Mouse (Mus musculus): ENCODE results near the gene Mettl27.
A peak's percentile ranks its signal among the peaks of the same experiment; 100 is the strongest.
"Not testable (repeated sequence)": the region's sequence is repeated elsewhere in the genome, so short reads cannot be mapped to it uniquely, and the experiment has no call there.

Gene Mettl27

DNA sequence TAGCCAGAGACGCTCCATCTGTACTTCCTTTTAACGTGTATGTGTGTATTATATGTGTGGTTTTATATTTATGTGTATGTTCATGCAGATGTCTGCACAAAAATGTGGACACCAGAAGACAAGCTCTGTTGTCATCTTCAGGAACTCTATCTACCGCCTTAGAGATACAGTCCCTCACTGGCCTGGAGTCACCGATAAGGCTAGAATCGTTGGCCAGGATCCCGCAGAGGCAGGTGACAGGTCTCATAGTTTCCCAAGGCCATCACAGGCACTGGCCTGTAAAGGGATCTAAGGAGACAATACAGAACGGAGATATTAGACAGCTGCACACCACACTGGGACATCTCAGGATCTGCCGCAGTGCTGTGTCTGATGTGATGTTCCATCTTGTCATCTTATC lies 11.1 kb upstream of the Mettl27 start:
- DNase-seq, result no peak

DNA sequence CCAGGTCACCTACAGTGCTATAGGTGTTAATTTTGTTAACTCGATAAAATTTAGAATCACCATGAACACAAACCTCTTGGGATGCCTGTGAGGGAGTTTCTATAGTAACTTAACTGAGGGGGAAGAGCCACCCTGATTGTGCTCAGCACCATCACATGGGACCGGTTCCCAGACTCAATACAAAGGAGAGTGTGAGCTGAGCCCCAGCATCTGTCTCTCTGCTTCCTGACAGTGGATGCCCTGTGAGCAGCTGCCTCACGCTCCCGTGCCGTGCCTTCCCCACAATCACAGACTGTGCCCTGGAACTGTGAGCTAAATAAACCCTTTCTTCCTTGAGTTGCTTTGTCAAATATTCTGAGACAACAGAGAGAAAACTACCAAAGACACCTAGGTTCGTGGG lies 9.0 kb upstream of the Mettl27 start:
- DNase-seq, result no peak

DNA sequence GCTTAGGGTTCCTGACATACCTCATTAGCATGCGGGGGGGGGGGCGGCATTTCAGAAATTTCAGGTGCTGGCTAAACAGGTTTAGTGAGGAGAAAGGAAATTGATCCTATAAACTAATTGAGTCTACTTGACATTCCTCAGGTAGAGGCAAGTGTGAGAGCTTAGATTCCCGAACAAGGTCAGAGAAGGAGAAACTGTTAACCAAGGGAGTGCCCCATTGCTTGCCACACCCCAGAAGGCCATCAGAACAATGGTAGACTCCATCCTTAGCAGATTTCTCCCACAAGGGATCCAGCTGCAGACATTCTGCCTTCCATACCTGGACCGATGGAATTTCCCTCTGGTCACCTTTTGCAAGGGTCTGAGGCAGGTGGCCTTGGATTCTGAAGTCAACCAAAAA lies 5.4 kb upstream of the Mettl27 start:
- DNase-seq, result no peak

DNA sequence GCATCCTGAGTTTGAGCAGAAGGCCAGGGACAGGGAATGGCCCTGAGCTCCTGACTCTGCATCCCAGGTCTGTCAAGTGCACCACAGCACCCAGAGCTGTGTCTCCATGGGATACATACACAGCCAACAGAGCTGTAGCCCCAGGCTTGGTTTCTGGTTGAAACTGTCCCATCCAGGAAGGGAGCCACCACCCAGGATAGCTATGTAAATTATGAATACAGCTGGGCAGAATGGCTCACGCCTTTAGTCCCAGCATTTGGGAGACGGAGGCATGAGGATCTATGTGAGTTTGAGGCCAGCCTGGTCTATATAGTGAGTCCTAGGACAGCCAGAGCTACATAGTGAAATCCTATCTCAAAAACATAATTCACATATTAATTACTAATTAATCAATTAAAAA lies 2.2 kb upstream of the Mettl27 start:
- DNase-seq, result no peak

DNA sequence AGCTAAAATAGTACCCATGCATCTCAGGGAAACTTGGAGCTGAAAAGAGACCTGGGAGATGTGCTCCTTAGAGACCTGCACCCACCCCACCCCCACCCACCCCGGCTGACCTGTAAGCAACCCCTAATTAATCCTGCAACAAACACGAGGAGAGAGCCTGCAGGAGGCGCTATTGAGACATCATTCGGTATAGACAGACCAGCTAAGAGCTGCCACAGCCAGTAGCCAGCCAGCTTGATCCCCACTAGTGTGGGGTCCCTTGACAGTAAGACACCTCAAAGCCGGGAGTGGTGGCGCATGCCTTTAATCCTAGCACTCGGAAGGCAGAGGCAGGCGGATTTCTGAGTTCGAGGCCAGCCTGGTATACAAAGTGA lies 722 bp downstream of the Mettl27 start:
- DNase-seq, result peak; percentile 75 to 83

DNA sequence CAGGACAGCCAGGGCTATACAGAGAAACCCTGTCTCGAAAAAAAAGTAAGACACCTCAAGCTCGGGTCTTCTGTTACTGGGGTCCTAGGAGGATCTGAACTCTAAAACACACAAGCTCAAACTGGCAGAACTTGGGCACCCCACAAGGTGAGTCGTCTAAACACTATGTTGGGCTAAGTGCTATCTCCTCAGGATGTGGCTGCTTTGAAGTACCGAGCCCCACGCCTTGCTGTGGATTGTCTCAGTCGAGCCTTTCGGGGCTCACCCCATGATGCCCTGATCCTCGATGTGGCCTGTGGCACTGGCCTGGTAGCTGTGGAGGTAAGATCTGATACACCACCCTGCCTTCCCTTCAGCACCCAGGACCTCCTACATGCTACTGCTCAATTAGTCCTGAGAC lies 1.1 kb downstream of the Mettl27 start:
- no peak for DNase-seq

DNA sequence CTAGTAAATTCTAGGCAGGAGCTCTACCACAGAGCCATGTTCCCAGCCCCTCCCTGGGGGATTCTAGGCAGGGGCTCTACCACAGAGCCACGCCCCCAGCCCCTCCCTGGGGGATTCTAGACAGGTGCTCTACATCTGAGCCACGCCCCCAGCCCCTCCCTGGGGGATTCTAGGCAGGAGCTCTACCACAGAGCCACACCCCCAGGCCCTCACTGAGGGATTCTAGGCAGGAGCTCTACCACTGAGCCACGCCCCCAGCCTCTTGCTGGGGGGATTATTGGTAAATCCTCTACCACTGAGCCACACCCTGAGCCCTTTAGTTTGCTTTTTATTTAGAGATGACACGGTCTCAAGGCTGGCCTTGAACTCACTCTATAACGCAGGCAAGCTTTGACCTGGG lies 1.5 kb downstream of the Mettl27 start:
- not testable (repeated sequence) for DNase-seq

DNA sequence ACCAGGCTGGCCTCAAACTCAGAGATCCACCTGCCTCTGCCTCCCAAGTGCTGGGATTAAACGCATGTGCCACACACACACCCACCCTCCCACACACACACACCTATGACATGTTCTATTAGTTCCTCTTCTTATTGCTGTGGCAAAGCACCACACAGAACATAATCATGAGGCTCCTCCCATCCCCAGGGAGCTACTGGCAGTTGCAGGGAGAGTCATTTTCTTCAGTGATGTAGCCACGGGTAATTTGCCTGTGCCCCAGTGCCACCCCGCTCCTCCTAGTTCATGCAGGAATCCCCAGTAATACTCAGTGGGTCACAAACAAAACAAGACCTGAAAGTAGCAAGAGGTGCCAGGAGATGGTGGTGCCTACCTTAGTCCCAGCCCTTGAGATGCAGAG lies 2.5 kb downstream of the Mettl27 start:
- no peak for DNase-seq

DNA sequence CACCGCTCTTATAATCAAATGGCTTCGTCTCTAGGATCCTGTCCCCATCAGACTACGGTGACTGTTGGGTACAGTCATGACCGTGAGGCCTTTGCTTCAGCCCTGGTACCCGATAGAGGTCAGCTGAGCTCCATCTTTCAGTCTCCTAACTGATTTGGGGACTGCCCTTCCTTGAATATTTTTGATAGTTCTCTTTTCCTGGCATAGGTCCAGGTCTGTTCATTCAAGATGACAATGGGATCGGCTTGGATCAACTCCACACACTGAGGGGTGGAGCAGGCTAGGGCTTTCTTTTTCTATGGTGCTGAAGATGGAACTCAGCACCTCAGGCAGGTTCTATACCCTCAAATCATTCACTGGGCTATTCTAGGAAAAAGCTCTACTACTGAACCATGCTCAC lies 3.9 kb downstream of the Mettl27 start:
- DNase-seq, result no peak

DNA sequence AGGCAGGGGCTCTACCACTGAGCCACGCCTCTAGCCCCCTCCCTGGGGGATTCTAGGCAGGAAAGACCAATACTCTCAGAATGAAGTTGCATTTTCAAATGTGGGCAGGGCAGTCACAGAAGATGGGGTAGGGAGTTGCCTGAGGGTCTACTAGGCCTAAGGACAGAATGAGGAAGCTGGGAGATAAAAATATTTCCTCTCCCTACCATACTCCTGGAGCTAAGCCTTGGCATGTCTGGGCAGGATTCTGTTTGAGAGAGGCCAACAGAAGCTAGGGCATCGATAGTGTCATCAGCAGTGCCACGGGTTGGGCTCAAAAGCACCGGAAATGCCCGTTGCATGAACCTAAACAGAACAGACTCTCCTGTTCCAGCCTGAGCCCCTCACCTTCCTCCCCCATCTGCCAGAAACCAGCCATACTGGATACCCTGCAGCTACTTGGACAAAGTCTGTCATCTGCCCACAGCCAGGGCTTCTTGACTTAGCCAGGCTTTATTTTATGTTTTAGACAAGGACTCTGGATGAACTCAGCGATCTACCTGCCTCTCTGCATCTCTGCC lies 4.5 kb downstream of the Mettl27 start:
- no peak for DNase-seq

DNA sequence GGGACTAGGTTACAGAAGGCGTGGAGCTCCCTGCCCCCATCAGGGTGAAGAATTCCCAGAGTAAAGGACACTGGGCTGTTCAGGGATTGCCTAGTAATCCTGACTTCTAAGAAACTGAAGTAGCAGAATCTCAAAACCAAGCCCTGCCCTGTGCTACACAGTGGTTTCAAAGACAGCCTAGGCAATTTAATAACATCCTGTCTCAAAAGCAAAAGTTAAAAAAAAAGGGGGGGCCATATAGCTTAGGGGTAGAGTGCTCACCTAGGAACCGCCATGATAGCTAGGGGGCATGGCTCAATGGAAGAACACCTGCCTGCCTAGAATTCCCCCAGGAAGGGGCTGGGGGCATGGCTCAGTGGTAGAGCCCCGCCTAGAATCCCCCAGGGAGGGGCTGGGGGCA lies 6.9 kb downstream of the Mettl27 start:
- no peak for DNase-seq

DNA sequence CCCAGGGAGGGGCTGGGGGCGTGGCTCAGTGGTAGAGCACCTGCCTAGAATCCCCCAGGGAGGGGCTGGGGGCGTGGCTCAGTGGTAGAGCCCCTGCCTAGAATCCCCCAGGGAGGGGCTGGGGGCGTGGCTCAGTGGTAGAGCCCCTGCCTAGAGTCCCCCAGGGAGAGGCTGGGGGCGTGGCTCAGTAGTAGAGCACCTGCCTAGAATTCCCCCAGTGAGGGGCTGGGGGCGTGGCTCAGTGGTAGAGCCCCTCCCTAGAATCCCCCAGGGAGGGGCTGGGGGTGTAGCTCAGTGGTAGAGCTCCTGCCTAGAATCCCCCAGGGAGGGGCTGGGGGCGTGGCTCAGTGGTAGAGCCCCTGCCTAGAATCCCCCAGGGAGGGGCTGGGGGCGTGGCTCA lies 7.4 kb downstream of the Mettl27 start:
- DNase-seq, result not testable (repeated sequence)

DNA sequence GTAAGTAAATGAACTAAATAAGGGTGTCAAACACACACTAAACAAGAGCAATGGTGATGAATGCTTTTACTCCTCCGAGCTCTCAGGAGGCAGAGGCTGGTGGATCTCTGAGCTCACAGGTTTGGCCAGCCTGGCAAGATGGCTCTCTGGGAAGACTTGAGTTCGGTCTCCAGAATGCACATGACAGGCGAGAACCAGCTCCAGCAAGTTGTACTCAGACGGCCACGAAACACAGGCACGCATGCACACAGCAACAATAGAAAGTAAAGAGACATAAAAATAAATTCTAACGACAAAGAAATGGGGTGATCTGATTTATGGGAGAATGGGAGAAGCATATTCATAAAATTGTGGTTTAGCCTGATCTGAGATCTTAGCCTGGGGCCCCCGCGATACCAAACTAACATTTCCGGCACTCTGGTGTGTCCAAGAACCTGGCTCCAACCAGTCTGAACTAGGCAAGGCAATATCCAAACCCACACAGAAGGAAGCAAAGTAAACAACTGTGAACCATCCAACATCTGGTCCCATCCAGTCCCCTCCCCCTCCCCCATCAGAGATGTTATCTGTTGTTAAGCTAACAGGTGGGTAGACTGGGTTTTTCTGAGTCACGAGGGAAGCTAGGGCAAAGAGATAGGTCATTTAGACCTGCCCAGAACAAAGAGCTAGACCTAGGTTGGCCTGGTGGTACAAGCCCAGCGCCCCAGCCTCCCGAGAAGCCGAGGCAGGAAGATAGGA lies 9.5 kb downstream of the Mettl27 start:
- peak in 1 of 2 experiments; percentile 25 for DNase-seq

DNA sequence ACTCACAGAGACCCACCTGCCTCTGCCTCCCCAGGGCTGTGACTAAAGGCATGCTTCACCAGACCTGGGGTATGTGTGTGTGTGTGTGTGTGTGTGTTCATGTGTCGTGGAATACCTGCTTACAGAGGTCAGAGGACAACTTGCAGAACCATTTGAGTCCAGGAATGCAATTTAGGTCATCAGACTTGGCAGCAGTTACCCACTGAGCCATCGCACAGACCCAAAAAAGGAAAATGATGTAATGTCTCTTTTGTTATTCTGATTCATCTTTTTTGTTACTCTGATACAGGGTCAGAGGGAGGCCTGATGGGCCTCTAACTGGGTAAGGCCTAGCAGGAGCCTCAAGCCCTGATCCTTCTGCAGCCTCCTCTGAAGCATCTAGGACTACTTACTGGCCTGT lies 10.6 kb downstream of the Mettl27 start:
- DNase-seq, result no peak

DNA sequence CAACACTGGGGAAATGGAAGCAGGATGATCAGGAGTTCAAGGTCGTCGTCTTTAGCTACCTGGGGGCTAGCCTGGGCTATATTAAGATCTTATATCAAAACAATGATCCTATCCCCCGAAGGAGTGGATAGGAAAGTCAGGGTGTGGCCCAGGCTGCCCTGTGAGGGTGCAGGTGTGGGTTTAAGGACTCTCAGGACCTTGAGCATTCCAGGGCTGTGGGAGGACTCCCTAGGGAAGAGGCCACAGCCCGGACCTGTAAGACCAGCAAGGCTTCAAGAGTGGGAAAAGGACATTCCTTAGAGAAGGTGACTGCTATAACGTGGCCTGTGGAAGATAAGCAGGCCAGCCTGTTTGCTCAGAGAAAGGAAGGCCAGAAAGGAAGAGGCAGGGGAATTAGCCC lies 12.0 kb downstream of the Mettl27 start:
- DNase-seq, result no peak

DNA sequence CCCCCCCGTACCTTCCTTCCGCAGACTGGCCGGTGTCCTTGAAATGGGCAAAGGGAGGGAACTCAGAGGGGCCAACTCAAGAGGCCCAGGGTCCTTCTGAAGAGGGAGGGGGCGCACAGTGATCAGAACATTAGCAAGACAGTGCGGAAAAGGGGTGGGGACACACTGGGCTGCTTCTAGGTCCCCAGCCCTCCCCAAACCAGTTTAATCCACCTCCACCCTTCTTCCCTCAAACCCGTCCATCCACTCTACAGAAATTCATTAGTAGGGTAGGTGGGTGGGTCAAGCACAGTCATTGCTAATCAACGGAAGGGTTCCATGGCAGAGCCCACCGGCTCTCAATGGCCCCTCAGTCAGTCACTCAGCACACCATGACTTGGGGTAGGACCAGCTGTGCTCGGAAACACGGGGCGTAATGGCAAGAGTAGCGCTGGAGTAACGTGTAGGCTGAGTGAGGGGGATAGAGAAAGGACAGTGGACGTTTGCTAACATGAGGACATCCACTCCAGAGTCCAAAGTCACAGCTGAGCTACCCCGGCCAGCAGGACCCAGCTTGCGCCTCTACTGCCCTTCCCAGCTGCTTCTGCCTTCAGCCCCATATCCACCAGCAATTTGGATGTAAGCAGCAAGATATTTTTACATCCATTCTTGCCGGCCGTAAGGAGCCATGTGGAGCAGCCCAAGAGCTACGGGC lies 13.2 kb downstream of the Mettl27 start:
- DNase-seq, result no peak

DNA sequence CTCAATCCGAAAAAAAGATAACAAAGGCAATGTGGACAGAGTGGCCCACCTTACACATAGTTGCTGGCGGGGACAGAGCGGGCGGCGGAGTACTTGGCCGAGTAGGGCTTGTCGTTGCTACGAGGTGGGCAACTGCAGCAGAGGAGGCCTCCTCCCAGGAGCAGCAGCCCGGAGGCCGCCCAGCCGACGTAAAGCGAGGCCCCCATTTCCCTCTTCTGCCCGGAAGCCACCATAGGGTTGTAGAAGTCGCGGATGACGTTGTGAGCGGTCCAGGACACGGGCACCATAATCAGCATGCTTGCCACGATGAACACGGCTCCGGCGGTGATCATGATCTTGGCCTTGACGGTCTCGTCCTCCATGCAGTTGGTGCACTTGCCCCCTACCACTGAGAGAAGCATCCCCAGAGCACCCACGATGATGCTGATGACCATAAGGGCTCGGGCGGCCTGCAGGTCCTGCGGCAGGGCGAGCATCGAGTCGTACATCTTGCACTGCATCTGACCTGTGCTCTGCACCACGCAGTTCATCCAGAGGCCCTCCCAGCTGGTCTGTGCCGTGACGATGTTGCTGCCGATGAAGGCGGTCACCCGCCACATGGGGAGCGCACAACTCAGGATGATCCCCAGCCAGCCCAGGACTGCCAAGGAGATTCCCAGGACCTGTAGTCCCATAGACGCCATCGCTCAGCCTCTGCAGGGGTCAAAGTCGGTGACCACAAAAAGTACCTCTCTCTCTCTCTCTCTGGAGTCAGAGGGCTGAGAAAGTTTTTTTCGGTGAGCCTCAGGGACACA lies 14.1 kb downstream of the Mettl27 start:
- DNase-seq, result peak in 1 of 2 experiments; percentile 42

DNA sequence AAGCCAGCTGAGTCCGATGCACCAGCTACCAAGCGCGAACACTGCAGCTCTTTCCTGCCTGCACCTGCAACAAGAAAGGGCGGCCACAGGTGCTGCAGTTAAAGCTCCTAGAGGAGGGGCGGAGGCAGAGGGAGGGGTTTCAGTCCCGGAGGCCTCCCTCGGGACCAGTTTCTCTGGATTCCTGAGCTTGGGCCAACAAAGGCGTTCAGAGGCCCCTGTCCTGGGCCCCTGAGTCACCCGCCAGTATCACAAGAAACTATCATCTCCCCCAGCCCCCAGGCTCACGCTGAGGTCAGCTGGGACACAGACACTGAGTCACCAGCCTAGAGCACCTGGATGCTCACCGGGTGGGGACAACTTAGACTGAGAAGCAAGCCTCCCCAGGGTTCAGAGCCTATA lies 14.7 kb downstream of the Mettl27 start, which contains the start of gene Cldn4:
Cldn4 (minus strand) TSS at position 78 of the 399 bp plus-strand sequence.
- DNase-seq, result peak; percentile 64 to 78

DNA sequence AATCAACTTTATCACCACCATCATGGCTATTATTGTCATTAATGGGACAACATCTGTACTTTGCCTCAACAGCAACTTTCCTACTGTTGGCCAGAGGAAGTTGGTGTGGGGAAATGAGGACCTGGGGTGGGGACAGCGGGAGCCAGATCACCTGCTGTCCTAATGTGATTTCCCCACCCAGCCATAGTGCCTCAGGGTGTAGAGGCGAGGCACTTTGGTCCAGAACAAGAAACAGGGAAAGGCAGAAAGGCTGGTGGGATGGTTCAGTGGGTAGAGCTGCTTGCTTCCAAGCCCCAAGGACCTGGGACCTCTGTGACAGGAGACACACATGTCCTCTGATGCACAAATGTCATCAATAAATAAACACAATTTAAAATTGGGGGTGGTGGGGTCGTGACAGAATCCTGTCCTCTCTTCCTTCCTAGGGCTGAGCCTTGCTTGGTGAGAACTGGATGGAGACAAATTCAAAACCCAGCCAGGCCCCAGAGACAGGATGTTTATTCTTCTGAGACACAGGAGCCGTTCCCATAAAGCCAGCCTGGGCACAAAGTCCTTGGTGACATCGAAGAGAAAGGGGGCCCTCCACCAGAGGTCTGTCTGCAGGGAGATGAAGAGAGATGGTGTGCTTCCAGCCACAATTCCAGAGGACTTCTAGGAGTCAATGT lies 15.4 kb downstream of the Mettl27 start:
- no peak for DNase-seq

DNA sequence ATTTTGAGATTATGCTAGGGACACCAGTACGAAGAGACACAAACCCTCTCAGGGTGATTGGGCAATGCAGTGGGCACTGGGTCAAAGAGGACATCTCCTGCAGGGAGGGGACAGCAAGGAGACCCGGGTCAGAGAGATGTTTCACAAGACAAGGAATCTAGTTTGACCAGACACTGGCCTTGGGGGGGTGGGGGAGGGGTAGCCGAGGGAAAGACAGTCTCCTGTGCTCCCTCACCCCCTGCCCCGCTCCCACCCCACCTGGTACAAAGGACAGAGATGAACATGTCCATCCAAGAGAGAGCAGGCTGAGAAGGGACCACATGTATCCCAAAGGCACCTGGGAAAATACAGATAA lies 15.9 kb downstream of the Mettl27 start:
- no peak for DNase-seq

DNA sequence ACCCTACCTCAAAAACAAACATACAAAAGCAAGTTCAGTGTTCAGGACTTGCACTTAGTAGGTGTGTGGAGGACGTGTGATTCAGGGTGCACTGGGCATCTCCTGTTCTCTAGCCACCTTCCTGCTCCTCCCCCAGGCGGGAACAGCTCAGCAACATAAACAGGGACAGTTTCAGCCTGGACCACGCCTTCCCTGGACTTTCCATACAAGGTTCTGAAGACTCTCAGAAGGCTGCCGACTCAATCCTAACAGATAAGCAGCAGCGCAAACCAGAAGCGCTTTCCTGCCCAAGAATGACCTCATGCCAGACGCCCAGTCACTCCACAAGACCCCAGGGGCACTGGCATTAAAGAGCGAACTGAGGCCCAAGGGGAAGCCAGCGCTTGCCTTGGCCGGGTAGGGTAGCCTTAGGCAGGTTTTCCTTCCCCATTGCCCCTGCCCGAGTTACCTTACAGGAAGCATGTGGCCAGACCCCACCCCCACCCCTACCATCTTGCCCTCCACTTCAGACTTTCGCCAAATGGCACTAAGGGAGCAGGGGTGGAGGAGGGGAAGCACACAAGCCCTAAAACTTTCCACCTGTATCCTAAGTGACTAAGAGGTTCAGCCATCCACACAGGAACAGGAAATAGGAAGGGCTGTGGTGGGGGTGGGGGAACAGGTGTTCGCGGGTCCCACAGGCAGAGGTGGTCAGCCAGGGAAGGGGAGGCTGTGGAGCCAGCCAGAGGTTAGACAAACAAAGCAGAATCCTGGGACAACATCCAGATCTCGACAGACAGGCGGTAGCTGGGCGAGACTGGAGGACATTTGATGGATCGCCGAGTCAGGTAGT lies 19.1 kb downstream of the Mettl27 start:
- DNase-seq, result peak; percentile 58 to 75

DNA sequence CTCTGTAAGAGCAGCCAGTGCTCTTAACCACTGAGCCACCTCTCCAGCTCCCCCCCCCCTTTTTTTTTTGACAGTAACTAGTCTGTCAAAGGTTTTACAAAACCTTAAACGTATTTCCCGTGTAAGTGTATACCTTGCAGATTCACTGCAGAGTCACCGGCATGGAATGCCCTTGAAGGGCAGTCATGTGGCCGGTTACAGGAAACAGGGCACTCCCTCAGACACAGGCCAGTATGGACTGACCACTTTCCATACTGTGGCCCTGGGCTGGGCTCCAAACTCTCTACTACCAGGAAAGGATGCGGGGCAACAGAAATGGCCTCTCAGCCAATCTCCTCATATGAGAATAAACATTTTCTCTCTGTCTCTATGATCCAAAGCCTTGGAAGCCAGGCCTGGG lies 23.3 kb downstream of the Mettl27 start:
- DNase-seq, result no peak

Measured in kidney, postnatal 4 days (tissue).